Mouse (Mus musculus) G1E (cell line): ENCODE measurements at regions not wholly inside any gene's neighbourhood (a gene's known extent, or its start where the extent isn't known, plus 50 kb on each side); places are given as distances from the start of the nearest gene placed in this dataset.

ENCODE experiments used
- CTCF ChIP-seq: IDR thresholded peaks from 2 replicates; pipeline ENCODE4 v1.5.1; 2012; ENCODE audit warnings: low read depth, low read length, inconsistent platforms, mixed read lengths
- GATA1 ChIP-seq: IDR thresholded peaks from 2 replicates; pipeline ENCODE4 v1.6.1; 2012; ENCODE audit warnings: borderline replicate concordance, low read length, inconsistent platforms, mixed read lengths
- GATA2 ChIP-seq: IDR thresholded peaks from 2 replicates; pipeline ENCODE4 v1.6.1; 2012; ENCODE audit warnings: low read depth, low read length, inconsistent platforms, borderline replicate concordance
- POLR2AphosphoS5 ChIP-seq: IDR thresholded peaks from 2 replicates; pipeline ENCODE4 v1.6.1; 2012; ENCODE audit warnings: low read depth, low read length, inconsistent platforms; ENCODE audit not compliant: insufficient replicate concordance
- TAL1 ChIP-seq: conservative IDR thresholded peaks from 2 replicates; pipeline ENCODE4 v1.6.1; 2012; ENCODE audit warnings: low read depth, low read length, inconsistent platforms, mixed read lengths

DNA sequence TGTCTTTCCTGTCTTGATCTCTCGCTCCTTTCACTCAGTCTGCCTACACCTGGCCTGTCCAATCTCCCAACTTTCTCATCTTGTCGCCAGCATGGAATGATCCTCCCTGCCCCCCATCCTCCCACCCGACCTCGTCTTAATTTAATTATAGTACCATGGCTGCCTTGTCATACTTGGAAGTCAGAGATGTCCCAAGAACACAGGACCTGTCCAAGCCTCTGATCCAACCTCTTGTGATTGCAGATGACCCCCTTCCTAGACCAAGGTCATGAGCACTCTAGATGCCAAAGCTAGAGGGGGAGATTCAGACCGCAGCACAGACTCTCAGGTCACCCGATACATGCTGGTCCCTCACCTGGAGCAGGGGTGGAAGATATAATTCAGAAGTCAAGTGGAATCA, 232.3 kb downstream of the Prex1 start:
- no peak for TF ChIP-seq CTCF
- no peak for TF ChIP-seq GATA1
- no peak for TF ChIP-seq GATA2
- no peak for TF ChIP-seq POLR2AphosphoS5
- no peak; the same call in 1 of the 2 replicates for TF ChIP-seq TAL1
